Mouse (Mus musculus) liver, adult 2 months (tissue): ENCODE measurements around the gene Ptges.

ENCODE experiments used
- CTCF ChIP-seq: fragments of 200-500 bp; IDR thresholded peaks from 2 replicates; pipeline ENCODE4 v1.5.1; 2011; ENCODE audit warnings: low read depth, low read length, control low read depth
- POLR2A ChIP-seq: fragments of 200-500 bp; IDR thresholded peaks from 2 replicates; pipeline ENCODE4 v1.6.1; 2011; ENCODE audit warnings: low read length, control low read depth; ENCODE audit not compliant: insufficient read depth; ENCODE audit errors: extremely low read depth

- TF ChIP-seq POLR2A (no peak), CTCF (peak; percentile 95)
Measured at GRCm38 (mm10) chr2:30942603-30943011, 12.9 kb upstream of the Ptges start.
